Mouse (Mus musculus) CH12F3 (cell line): ENCODE measurements at regions not wholly inside any gene's neighbourhood (a gene's known extent, or its start where the extent isn't known, plus 50 kb on each side); places are given as distances from the start of the nearest gene placed in this dataset.

Experiments used
- in situ Hi-C: fragments of 300-500 bp; cut with MboI; formaldehyde crosslinking; loops from 2 replicates; pipeline ENCODE4 v1.14.3; 2020; ENCODE audit warnings: low sequenced_read_pairs

- in situ Hi-C loops, result no loop called here
Measured at GRCm38 (mm10) chr19:36229941-36230340, 110.0 kb upstream of the Ankrd1 start.

GRCm38 (mm10) chr19:36235131-36235530 lies 113.0 kb upstream of the Pcgf5 start:
- in situ Hi-C loops, result no loop called here

GRCm38 (mm10) chr19:36236576-36237345 lies 111.3 kb upstream of the Pcgf5 start:
- in situ Hi-C loops, result no loop called here

- in situ Hi-C loops, result no loop called here
Measured at GRCm38 (mm10) chr19:36237751-36238150, 110.4 kb upstream of the Pcgf5 start.

- in situ Hi-C loops, result no loop called here
Measured at GRCm38 (mm10) chr19:36238536-36238935, 109.6 kb upstream of the Pcgf5 start.

- in situ Hi-C loops, result no loop called here
Measured at GRCm38 (mm10) chr19:36242396-36242795, 105.7 kb upstream of the Pcgf5 start.

- in situ Hi-C loops, result no loop called here
Measured at GRCm38 (mm10) chr19:36242946-36243345, 105.2 kb upstream of the Pcgf5 start.

GRCm38 (mm10) chr19:36252522-36252921 lies 95.6 kb upstream of the Pcgf5 start:
- in situ Hi-C loops, result no loop called here

GRCm38 (mm10) chr19:36257748-36258538 lies 90.2 kb upstream of the Pcgf5 start:
- in situ Hi-C loops, result no loop called here

- in situ Hi-C loops, result no loop called here
Measured at GRCm38 (mm10) chr19:36261819-36262218, 86.3 kb upstream of the Pcgf5 start.

GRCm38 (mm10) chr19:36263923-36264322 lies 84.2 kb upstream of the Pcgf5 start:
- in situ Hi-C loops, result no loop called here

- in situ Hi-C loops, result no loop called here
Measured at GRCm38 (mm10) chr19:36264397-36264796, 83.7 kb upstream of the Pcgf5 start.

GRCm38 (mm10) chr19:36265276-36265675 lies 82.8 kb upstream of the Pcgf5 start:
- in situ Hi-C loops, result no loop called here

GRCm38 (mm10) chr19:36266346-36266745 lies 81.8 kb upstream of the Pcgf5 start:
- in situ Hi-C loops, result no loop called here

- in situ Hi-C loops, result no loop called here
Measured at GRCm38 (mm10) chr19:36273466-36273865, 74.6 kb upstream of the Pcgf5 start.

- in situ Hi-C loops, result no loop called here
Measured at GRCm38 (mm10) chr19:36285465-36285864, 62.6 kb upstream of the Pcgf5 start.

- in situ Hi-C loops, result no loop called here
Measured at GRCm38 (mm10) chr19:36290778-36291177, 57.3 kb upstream of the Pcgf5 start.

GRCm38 (mm10) chr19:36293177-36293969 lies 54.7 kb upstream of the Pcgf5 start:
- in situ Hi-C loops, result no loop called here
